Mouse (Mus musculus): ENCODE measurements at regions not wholly inside any gene's neighbourhood (a gene's known extent, or its start where the extent isn't known, plus 50 kb on each side); places are given as distances from the start of the nearest gene placed in this dataset.

GRCm38 (mm10) chr13:119268301-119268675, 160.1 kb upstream of the Paip1 start:
- no peak for ATAC-seq (ENCODE audit: insufficient number of reproducible peaks, low FRiP score, low TSS enrichment, low read depth)
- no peak overlapping the region for H3K27ac ChIP-seq (replicated peaks)

GRCm38 (mm10) chr13:119275500-119275899, 152.9 kb upstream of the Paip1 start:
- Histone ChIP-seq H3K4me3 (replicated peaks) (no peak overlapping the region), H3K4me1 (no peaks in the 10 kb centered on the region), H3K9ac (no peak overlapping the region), H3K4me2 (replicated peaks) (no peak overlapping the region), H3K27me3 (no peaks in the 10 kb centered on the region), H3K27ac (replicated peaks) (no peak overlapping the region), H3K9me3 (replicated peaks) (no peaks in the 10 kb centered on the region), H3K36me3 (no peaks in the 10 kb centered on the region)
- 88% methylated on average over 4 of the region's 4 CpGs for WGBS
- ATAC-seq (ENCODE audit: insufficient number of reproducible peaks, low FRiP score, low TSS enrichment, low read depth), result no peak

More at GRCm38 (mm10) chr13:119268301-119268675, 160.1 kb upstream of the Paip1 start:
- Histone ChIP-seq H3K4me2 (replicated peaks) (no peak overlapping the region), H3K36me3 (no peaks in the 10 kb centered on the region), H3K4me3 (replicated peaks) (no peak overlapping the region), H3K9me3 (replicated peaks) (no peaks in the 10 kb centered on the region), H3K27me3 (no peaks in the 10 kb centered on the region), H3K9ac (no peak overlapping the region), H3K4me1 (no peaks in the 10 kb centered on the region)
- whole genome bisulfite sequencing, result 53% methylated on average over 10 of the region's 10 CpGs

GRCm38 (mm10) chr13:119277308-119277948, 151.0 kb upstream of the Paip1 start:
- Histone ChIP-seq H3K9me3 (replicated peaks) (no peaks in the 10 kb centered on the region), H3K4me2 (replicated peaks) (no peak overlapping the region), H3K4me1 (no peaks in the 10 kb centered on the region), H3K9ac (no peak overlapping the region), H3K36me3 (no peaks in the 10 kb centered on the region), H3K27me3 (no peaks in the 10 kb centered on the region), H3K27ac (replicated peaks) (no peak overlapping the region), H3K4me3 (replicated peaks) (no peak overlapping the region)
- WGBS, result 71% methylated on average over 13 of the region's 13 CpGs
- ATAC-seq (ENCODE audit: insufficient number of reproducible peaks, low FRiP score, low TSS enrichment, low read depth), result no peak

GRCm38 (mm10) chr13:119279449-119279848, 149.0 kb upstream of the Paip1 start:
- no peak overlapping the region for H3K4me3 ChIP-seq (replicated peaks)
- no peaks in the 10 kb centered on the region for H3K36me3 ChIP-seq
- WGBS, result 83% methylated on average over 8 of the region's 8 CpGs
- no peaks in the 10 kb centered on the region for H3K27me3 ChIP-seq
- no peaks in the 10 kb centered on the region for H3K4me1 ChIP-seq
- no peak overlapping the region for H3K9ac ChIP-seq
- H3K4me2 ChIP-seq (replicated peaks), result no peak overlapping the region
- H3K9me3 ChIP-seq (replicated peaks), result no peaks in the 10 kb centered on the region
- H3K27ac ChIP-seq (replicated peaks), result no peak overlapping the region
- ATAC-seq (ENCODE audit: insufficient number of reproducible peaks, low FRiP score, low TSS enrichment, low read depth), result no peak

GRCm38 (mm10) chr13:119280622-119281021, 147.8 kb upstream of the Paip1 start:
- 64% methylated on average over 5 of the region's 5 CpGs for WGBS
- H3K27ac ChIP-seq (replicated peaks), result no peak overlapping the region

GRCm38 (mm10) chr13:119283448-119283847, 145.0 kb upstream of the Paip1 start:
- 47% methylated on average over 6 of the region's 6 CpGs for WGBS
- no peak for ATAC-seq (ENCODE audit: insufficient number of reproducible peaks, low FRiP score, low TSS enrichment, low read depth)

More at GRCm38 (mm10) chr13:119280622-119281021, 147.8 kb upstream of the Paip1 start:
- Histone ChIP-seq H3K27me3 (no peaks in the 10 kb centered on the region), H3K36me3 (no peaks in the 10 kb centered on the region), H3K9ac (no peak overlapping the region), H3K4me3 (replicated peaks) (no peak overlapping the region), H3K9me3 (replicated peaks) (no peaks in the 10 kb centered on the region), H3K4me1 (no peaks in the 10 kb centered on the region), H3K4me2 (replicated peaks) (no peak overlapping the region)
- ATAC-seq (ENCODE audit: insufficient number of reproducible peaks, low FRiP score, low TSS enrichment, low read depth), result no peak

GRCm38 (mm10) chr13:119309238-119309637, 119.2 kb upstream of the Paip1 start:
- H3K4me2 ChIP-seq (replicated peaks), result no peak overlapping the region
- H3K36me3 ChIP-seq, result no peaks in the 10 kb centered on the region
- H3K4me1 ChIP-seq, result no peaks in the 10 kb centered on the region
- H3K27me3 ChIP-seq, result no peaks in the 10 kb centered on the region
- no peak overlapping the region for H3K27ac ChIP-seq (replicated peaks)
- H3K4me3 ChIP-seq (replicated peaks), result no peak overlapping the region
- 59% methylated on average over 1 of the region's 1 CpGs for whole genome bisulfite sequencing
- no peak for ATAC-seq (ENCODE audit: insufficient number of reproducible peaks, low FRiP score, low TSS enrichment, low read depth)
- H3K9ac ChIP-seq, result no peak overlapping the region
- no peaks in the 10 kb centered on the region for H3K9me3 ChIP-seq (replicated peaks)

More at GRCm38 (mm10) chr13:119283448-119283847, 145.0 kb upstream of the Paip1 start:
- no peak overlapping the region for H3K4me3 ChIP-seq (replicated peaks)
- H3K27ac ChIP-seq (replicated peaks), result no peak overlapping the region
- no peaks in the 10 kb centered on the region for H3K27me3 ChIP-seq
- H3K36me3 ChIP-seq, result no peaks in the 10 kb centered on the region
- no peaks in the 10 kb centered on the region for H3K9me3 ChIP-seq (replicated peaks)
- no peak overlapping the region for H3K9ac ChIP-seq
- H3K4me1 ChIP-seq, result no peaks in the 10 kb centered on the region
- H3K4me2 ChIP-seq (replicated peaks), result no peak overlapping the region

GRCm38 (mm10) chr13:119310013-119310412, 118.4 kb upstream of the Paip1 start:
- Histone ChIP-seq H3K9ac (no peak overlapping the region), H3K4me3 (replicated peaks) (no peak overlapping the region), H3K36me3 (no peaks in the 10 kb centered on the region), H3K4me1 (no peaks in the 10 kb centered on the region), H3K27me3 (no peaks in the 10 kb centered on the region), H3K4me2 (replicated peaks) (no peak overlapping the region), H3K9me3 (replicated peaks) (no peaks in the 10 kb centered on the region), H3K27ac (replicated peaks) (no peak overlapping the region)
- ATAC-seq (ENCODE audit: insufficient number of reproducible peaks, low FRiP score, low TSS enrichment, low read depth), result no peak
- WGBS, result 80% methylated on average over 3 of the region's 3 CpGs

GRCm38 (mm10) chr13:119314356-119314755, 114.0 kb upstream of the Paip1 start:
- Histone ChIP-seq H3K4me3 (replicated peaks) (no peak overlapping the region), H3K27me3 (no peaks in the 10 kb centered on the region), H3K9ac (no peak overlapping the region), H3K4me1 (no peaks in the 10 kb centered on the region), H3K36me3 (no peaks in the 10 kb centered on the region), H3K27ac (replicated peaks) (no peak overlapping the region), H3K9me3 (replicated peaks) (no peaks in the 10 kb centered on the region), H3K4me2 (replicated peaks) (no peak overlapping the region)
- 76% methylated on average over 3 of the region's 3 CpGs for WGBS
- ATAC-seq (ENCODE audit: insufficient number of reproducible peaks, low FRiP score, low TSS enrichment, low read depth), result no peak

- no peaks in the 10 kb centered on the region for H3K36me3 ChIP-seq
- H3K4me3 ChIP-seq (replicated peaks), result no peak overlapping the region
- no peak overlapping the region for H3K4me2 ChIP-seq (replicated peaks)
- no peak overlapping the region for H3K27ac ChIP-seq (replicated peaks)
- H3K9me3 ChIP-seq (replicated peaks), result no peaks in the 10 kb centered on the region
- WGBS, result 74% methylated on average over 1 of the region's 1 CpGs
- no peaks in the 10 kb centered on the region for H3K27me3 ChIP-seq
- no peak overlapping the region for H3K9ac ChIP-seq
- H3K4me1 ChIP-seq, result no peaks in the 10 kb centered on the region
- ATAC-seq (ENCODE audit: insufficient number of reproducible peaks, low FRiP score, low TSS enrichment, low read depth), result no peak
Measured at GRCm38 (mm10) chr13:119318358-119318757, 110.0 kb upstream of the Paip1 start.

GRCm38 (mm10) chr13:119325510-119325909, 102.9 kb upstream of the Paip1 start:
- no peaks in the 10 kb centered on the region for H3K27me3 ChIP-seq
- H3K4me2 ChIP-seq (replicated peaks), result no peak overlapping the region
- H3K27ac ChIP-seq (replicated peaks), result no peak overlapping the region
- no peaks in the 10 kb centered on the region for H3K36me3 ChIP-seq
- no peak overlapping the region for H3K9ac ChIP-seq
- H3K4me1 ChIP-seq, result no peaks in the 10 kb centered on the region
- no peak overlapping the region for H3K4me3 ChIP-seq (replicated peaks)
- no peak for ATAC-seq (ENCODE audit: insufficient number of reproducible peaks, low FRiP score, low TSS enrichment, low read depth)
- WGBS, result 86% methylated on average over 2 of the region's 2 CpGs
- no peaks in the 10 kb centered on the region for H3K9me3 ChIP-seq (replicated peaks)

GRCm38 (mm10) chr13:119326877-119327625, 101.3 kb upstream of the Paip1 start:
- H3K4me1 ChIP-seq, result no peaks in the 10 kb centered on the region
- no peak for ATAC-seq (ENCODE audit: insufficient number of reproducible peaks, low FRiP score, low TSS enrichment, low read depth)
- H3K9ac ChIP-seq, result no peak overlapping the region
- H3K4me3 ChIP-seq (replicated peaks), result no peak overlapping the region
- no peak overlapping the region for H3K27ac ChIP-seq (replicated peaks)
- no peaks in the 10 kb centered on the region for H3K9me3 ChIP-seq (replicated peaks)
- H3K27me3 ChIP-seq, result no peaks in the 10 kb centered on the region
- H3K4me2 ChIP-seq (replicated peaks), result no peak overlapping the region
- H3K36me3 ChIP-seq, result no peaks in the 10 kb centered on the region
- 65% methylated on average over 5 of the region's 5 CpGs for WGBS
